Mouse (Mus musculus) hindbrain, embryonic 12.5 days (tissue): ENCODE measurements around the gene 2010111I01Rik. TPM values are rescaled to one million over a fixed set of nuclear protein-coding genes. Genes with fewer than 3 reads are reported as not detected.

Source experiments
- ATAC-seq: fragments of 200-750 bp; cut with Nextera tagmentation; 2 replicates; pipeline ENCODE4 v1.8.0; 2017; ENCODE audit warnings: moderate TSS enrichment; ENCODE audit not compliant: low FRiP score
- H3K27ac ChIP-seq: fragments of 300-500 bp; sonication (generic); 2 replicates; pipeline ENCODE4 v1.5.1; 2016; ENCODE audit warnings: mild to moderate bottlenecking
- H3K27me3 ChIP-seq: fragments of 300-500 bp; sonication (generic); 2 replicates; pipeline ENCODE4 v1.6.1; 2016; ENCODE audit warnings: mild to moderate bottlenecking
- H3K36me3 ChIP-seq: fragments of 300-500 bp; sonication (generic); 2 replicates; pipeline ENCODE4 v1.6.1; 2016; ENCODE audit warnings: mild to moderate bottlenecking
- H3K4me1 ChIP-seq: fragments of 300-500 bp; sonication (generic); 2 replicates; pipeline ENCODE4 v1.6.1; 2016
- H3K4me2 ChIP-seq: fragments of 300-500 bp; sonication (generic); replicated peaks from 2 replicates; pipeline ENCODE4 v1.6.1; 2016; ENCODE audit warnings: mild to moderate bottlenecking
- H3K4me3 ChIP-seq: fragments of 300-500 bp; sonication (generic); 2 replicates; pipeline ENCODE4 v1.5.1; 2016; ENCODE audit warnings: mild to moderate bottlenecking
- H3K9ac ChIP-seq: fragments of 300-500 bp; sonication (generic); 2 replicates; pipeline ENCODE4 v1.6.1; 2016; ENCODE audit warnings: mild to moderate bottlenecking, moderate library complexity
- H3K9me3 ChIP-seq: fragments of 300-500 bp; sonication (generic); replicated peaks from 2 replicates; pipeline ENCODE4 v1.6.1; 2016; ENCODE audit warnings: mild to moderate bottlenecking
- WGBS: fragments of 180-500 bp; shearing (Covaris S2); methylation state at CpG from one replicate; pipeline ENCODE4 v1.1.7; 2016; 5-methylcytosine and 5-hydroxymethylcytosine counted together
- polyA plus RNA-seq: library from polyadenylated mRNA; unstranded; fragments of >200 nt; fragmentation: Nextera tagmentation; extraction: Ambion mirVana; gene quantifications from 2 replicates; pipeline ENCODE4 v1.2.1, GENCODE M21; 2016

Gene 2010111I01Rik
- polyA plus RNA-seq, 1 experiment from 2014 or later = 47.6 TPM

GRCm38 (mm10) chr13:63112598-63113372 lies 148.1 kb downstream of the 2010111I01Rik start:
- WGBS = 56% methylated on average over 10 of the region's 10 CpGs
- Histone ChIP-seq H3K9me3 (0 out of 2 replicates have a peak, but pooled peaks cover 2% of the 10 kb centered on the region), H3K9ac (no peak overlapping the region), H3K27ac (peak overlapping the region; percentile 68), H3K36me3 (no peaks in the 10 kb centered on the region), H3K4me2 (no peak overlapping the region), H3K4me1 (peaks cover 17% of the 10 kb centered on the region), H3K4me3 (no peak overlapping the region), H3K27me3 (no peaks in the 10 kb centered on the region)
- 0 out of 2 replicates have a peak, but pooled peaks have one; percentile 48 for ATAC-seq

- H3K36me3 ChIP-seq = no peaks in the 10 kb centered on the region
- H3K27me3 ChIP-seq = no peaks in the 10 kb centered on the region
- no peak overlapping the region for H3K4me2 ChIP-seq
- H3K4me3 ChIP-seq = no peak overlapping the region
- H3K9me3 ChIP-seq = 0 out of 2 replicates have a peak, but pooled peaks cover 2% of the 10 kb centered on the region
- H3K9ac ChIP-seq = no peak overlapping the region
- H3K4me1 ChIP-seq = peaks cover 15% of the 10 kb centered on the region
- H3K27ac ChIP-seq = no peak overlapping the region
- ATAC-seq = no peak
- WGBS = 80% methylated on average over 4 of the region's 4 CpGs
Observed at GRCm38 (mm10) chr13:63113881-63114301, 149.2 kb downstream of the 2010111I01Rik start.

DNA sequence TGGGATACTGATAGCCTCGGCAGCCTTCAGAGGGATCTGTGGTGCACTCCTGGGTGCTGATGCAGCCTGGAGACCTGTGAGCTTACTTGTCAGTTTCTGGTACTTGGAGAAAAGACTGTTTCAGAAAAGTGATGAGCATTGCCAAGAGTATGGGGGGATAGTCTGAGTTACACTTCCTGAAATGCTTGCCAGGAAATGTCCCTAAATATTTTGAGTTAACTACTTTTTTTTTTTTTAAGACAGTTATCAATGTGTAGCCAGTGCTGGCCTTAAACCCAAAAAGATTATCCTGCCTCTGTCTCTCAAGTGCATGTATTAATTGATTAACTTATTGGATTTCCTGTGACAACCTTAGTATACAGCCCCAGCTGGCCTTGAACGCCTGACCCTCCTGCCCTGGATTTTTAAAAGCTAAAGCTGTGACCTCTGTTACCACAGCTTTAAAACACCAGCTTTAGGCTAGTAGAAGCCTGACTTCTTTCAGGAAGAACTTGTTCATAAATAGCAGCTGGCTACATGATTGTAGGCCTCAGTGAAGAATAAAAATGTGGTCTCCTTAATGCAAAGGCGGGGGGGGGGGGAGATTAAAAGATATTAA lies 150.6 kb downstream of the 2010111I01Rik start:
- Histone ChIP-seq H3K4me3 (no peak overlapping the region), H3K9me3 (0 out of 2 replicates have a peak, but pooled peaks cover 2% of the 10 kb centered on the region), H3K4me1 (peaks cover 15% of the 10 kb centered on the region), H3K27me3 (no peaks in the 10 kb centered on the region), H3K27ac (no peak overlapping the region), H3K36me3 (no peaks in the 10 kb centered on the region), H3K9ac (no peak overlapping the region), H3K4me2 (no peak overlapping the region)
- no peak for ATAC-seq
- WGBS = 87% methylated on average over 3 of the region's 3 CpGs

- no peak for ATAC-seq
- Histone ChIP-seq H3K9ac (no peak overlapping the region), H3K4me3 (no peak overlapping the region), H3K9me3 (0 out of 2 replicates have a peak, but pooled peaks cover 2% of the 10 kb centered on the region), H3K27ac (no peak overlapping the region), H3K4me2 (no peak overlapping the region), H3K27me3 (no peaks in the 10 kb centered on the region), H3K4me1 (peaks cover 11% of the 10 kb centered on the region), H3K36me3 (no peaks in the 10 kb centered on the region)
- 84% methylated on average over 3 of the region's 3 CpGs for WGBS
Observed at GRCm38 (mm10) chr13:63117495-63118184, 152.9 kb downstream of the 2010111I01Rik start.

GRCm38 (mm10) chr13:63118682-63119081 lies 154.0 kb downstream of the 2010111I01Rik start:
- Histone ChIP-seq H3K4me3 (no peak overlapping the region), H3K9ac (no peak overlapping the region), H3K4me2 (no peak overlapping the region), H3K4me1 (peaks cover 4% of the 10 kb centered on the region; the same call in 1 of the 2 replicates), H3K9me3 (0 out of 2 replicates have a peak, but pooled peaks cover 2% of the 10 kb centered on the region), H3K36me3 (no peaks in the 10 kb centered on the region), H3K27me3 (no peaks in the 10 kb centered on the region), H3K27ac (no peak overlapping the region)
- 97% methylated on average over 3 of the region's 3 CpGs for WGBS
- ATAC-seq = no peak

DNA sequence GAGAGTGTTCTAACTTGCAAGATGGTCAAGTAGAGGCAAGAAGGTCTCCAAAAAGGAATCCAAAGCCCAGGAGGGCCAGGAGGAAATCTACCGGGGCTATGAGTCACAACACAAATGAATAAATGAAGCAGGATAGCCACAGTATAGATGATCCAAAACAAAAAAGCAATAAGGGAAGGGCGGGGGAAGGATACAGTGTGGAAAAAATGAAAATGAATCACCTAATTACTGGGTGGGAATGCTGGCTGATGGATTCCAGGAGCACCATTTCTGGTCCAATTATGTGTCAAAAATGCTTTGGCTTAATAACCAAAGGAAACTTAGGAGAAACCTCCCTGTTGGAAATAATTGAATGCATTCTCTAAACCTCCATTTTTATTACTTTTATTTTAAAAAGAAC lies 155.6 kb downstream of the 2010111I01Rik start:
- Histone ChIP-seq H3K4me3 (no peak overlapping the region), H3K9ac (no peak overlapping the region), H3K9me3 (0 out of 2 replicates have a peak, but pooled peaks cover 2% of the 10 kb centered on the region), H3K4me2 (no peak overlapping the region), H3K4me1 (no peaks in the 10 kb centered on the region), H3K27ac (no peak overlapping the region), H3K36me3 (no peaks in the 10 kb centered on the region), H3K27me3 (no peaks in the 10 kb centered on the region)
- 94% methylated on average over 2 of the region's 2 CpGs for WGBS
- no peak for ATAC-seq

GRCm38 (mm10) chr13:63121747-63122146 lies 157.1 kb downstream of the 2010111I01Rik start:
- Histone ChIP-seq H3K4me3 (no peak overlapping the region), H3K4me1 (no peaks in the 10 kb centered on the region), H3K4me2 (no peak overlapping the region), H3K27ac (no peak overlapping the region), H3K9me3 (no peaks in the 10 kb centered on the region), H3K27me3 (no peaks in the 10 kb centered on the region), H3K9ac (no peak overlapping the region), H3K36me3 (no peaks in the 10 kb centered on the region)
- 82% methylated on average over 4 of the region's 4 CpGs for WGBS
- no peak for ATAC-seq

GRCm38 (mm10) chr13:63126206-63126605 lies 161.5 kb downstream of the 2010111I01Rik start:
- H3K4me3 ChIP-seq = no peak overlapping the region
- H3K4me2 ChIP-seq = no peak overlapping the region
- 58% methylated on average over 3 of the region's 3 CpGs for WGBS
- no peaks in the 10 kb centered on the region for H3K36me3 ChIP-seq
- no peak overlapping the region for H3K27ac ChIP-seq
- no peak for ATAC-seq
- H3K9ac ChIP-seq = no peak overlapping the region
- H3K9me3 ChIP-seq = peaks cover 7% of the 10 kb centered on the region
- H3K4me1 ChIP-seq = no peaks in the 10 kb centered on the region
- no peaks in the 10 kb centered on the region for H3K27me3 ChIP-seq

GRCm38 (mm10) chr13:63127516-63127915 lies 162.8 kb downstream of the 2010111I01Rik start:
- no peak for ATAC-seq
- H3K9me3 ChIP-seq = peaks cover 7% of the 10 kb centered on the region
- H3K9ac ChIP-seq = no peak overlapping the region

GRCm38 (mm10) chr13:63134879-63135421 lies 170.3 kb downstream of the 2010111I01Rik start:
- Histone ChIP-seq H3K9ac (no peak overlapping the region), H3K36me3 (no peaks in the 10 kb centered on the region), H3K4me1 (peaks cover 13% of the 10 kb centered on the region), H3K27me3 (no peaks in the 10 kb centered on the region), H3K4me3 (no peak overlapping the region), H3K9me3 (no peaks in the 10 kb centered on the region), H3K4me2 (no peak overlapping the region), H3K27ac (no peak overlapping the region)
- 87% methylated on average over 5 of the region's 5 CpGs for WGBS
- no peak for ATAC-seq

More at GRCm38 (mm10) chr13:63127516-63127915, 162.8 kb downstream of the 2010111I01Rik start:
- H3K27ac ChIP-seq = no peak overlapping the region
- H3K27me3 ChIP-seq = no peaks in the 10 kb centered on the region
- no peak overlapping the region for H3K4me2 ChIP-seq
- WGBS = 95% methylated on average over 1 of the region's 1 CpGs
- H3K4me3 ChIP-seq = no peak overlapping the region
- no peaks in the 10 kb centered on the region for H3K4me1 ChIP-seq
- no peaks in the 10 kb centered on the region for H3K36me3 ChIP-seq

- Histone ChIP-seq H3K4me3 (no peak overlapping the region), H3K4me2 (no peak overlapping the region), H3K9me3 (no peaks in the 10 kb centered on the region), H3K9ac (no peak overlapping the region), H3K4me1 (peaks cover 13% of the 10 kb centered on the region), H3K36me3 (no peaks in the 10 kb centered on the region), H3K27me3 (no peaks in the 10 kb centered on the region), H3K27ac (no peak overlapping the region)
- no peak for ATAC-seq
- WGBS = 89% methylated on average over 7 of the region's 7 CpGs
Observed at GRCm38 (mm10) chr13:63135994-63136393, 171.3 kb downstream of the 2010111I01Rik start.

DNA sequence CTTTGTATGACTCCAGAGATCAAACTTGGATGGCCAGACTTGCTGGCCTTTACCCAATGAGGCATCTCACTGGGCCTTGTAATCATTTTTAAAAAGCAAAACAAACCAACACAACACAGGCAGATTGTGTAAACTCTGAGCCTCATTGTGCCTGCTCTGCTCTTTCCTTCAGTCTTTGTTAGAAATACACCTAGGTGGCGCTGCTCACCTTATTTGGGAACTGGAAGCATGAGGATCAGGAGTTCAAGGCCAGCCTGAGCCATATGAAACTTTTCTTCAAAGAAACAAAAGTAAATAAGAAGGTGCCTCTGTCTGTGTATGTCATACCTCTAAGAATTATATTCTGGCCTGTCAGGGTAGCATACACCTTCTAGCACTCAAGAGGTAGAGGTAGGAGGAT lies 172.1 kb downstream of the 2010111I01Rik start:
- H3K4me1 ChIP-seq = peaks cover 13% of the 10 kb centered on the region
- H3K36me3 ChIP-seq = no peaks in the 10 kb centered on the region
- no peak for ATAC-seq
- no peak overlapping the region for H3K4me3 ChIP-seq
- no peaks in the 10 kb centered on the region for H3K9me3 ChIP-seq
- H3K27me3 ChIP-seq = no peaks in the 10 kb centered on the region
- H3K9ac ChIP-seq = no peak overlapping the region
- no peak overlapping the region for H3K4me2 ChIP-seq
- H3K27ac ChIP-seq = no peak overlapping the region
- 89% methylated on average over 1 of the region's 1 CpGs for WGBS
